Mouse (Mus musculus) kidney, postnatal 36 days (tissue): ENCODE data around the gene Slc24a3.
A peak's percentile ranks its signal among the peaks of the same experiment; 100 is the strongest.

Experiments
- DNase-seq, 2 experiments: peaks; one replicate each; pipeline ENCODE4 v3.0.0; 2021 to 2022; ENCODE audit warnings: mixed read lengths in 2 of 2

The Slc24a3 gene

DNA sequence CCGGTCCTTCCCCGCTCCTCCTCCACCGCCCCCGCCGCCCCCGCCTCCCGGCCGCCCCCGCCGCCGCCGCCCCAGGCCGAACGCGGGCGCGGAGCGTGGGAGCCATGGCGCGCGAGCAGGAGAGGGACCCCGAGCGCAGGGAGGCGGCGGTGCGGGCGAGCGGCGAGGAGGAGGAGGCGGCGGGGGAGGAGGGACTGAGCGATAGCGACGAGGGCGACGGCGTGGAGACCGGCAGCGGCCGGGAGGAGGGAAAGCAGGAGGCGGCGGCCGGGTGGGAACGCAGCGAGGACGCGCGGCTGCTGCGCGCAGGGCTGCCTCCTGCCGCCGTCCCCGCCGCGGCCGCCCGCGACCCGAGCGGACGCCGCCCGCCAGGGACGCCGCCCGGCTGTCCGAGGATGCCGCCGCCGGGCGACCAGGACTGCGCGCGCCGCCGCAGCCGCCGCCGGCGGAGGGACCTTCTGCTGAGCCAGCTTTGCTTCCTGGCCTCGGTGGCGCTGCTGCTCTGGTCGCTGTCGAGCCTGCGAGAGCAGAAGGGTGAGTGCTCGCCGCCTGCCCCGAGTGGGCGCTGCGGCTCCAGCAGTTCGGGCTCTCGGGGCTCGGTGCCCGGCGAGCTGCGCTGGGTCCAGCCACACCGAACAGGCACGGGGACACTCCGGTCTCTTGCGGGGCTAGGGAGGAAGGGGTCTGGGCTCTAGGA, at the start of gene Slc24a3:
TSS of gene Slc24a3 (plus strand) at position 91 of the 697 bp plus-strand sequence.
- peak; percentile 80 to 87 for DNase-seq

DNA sequence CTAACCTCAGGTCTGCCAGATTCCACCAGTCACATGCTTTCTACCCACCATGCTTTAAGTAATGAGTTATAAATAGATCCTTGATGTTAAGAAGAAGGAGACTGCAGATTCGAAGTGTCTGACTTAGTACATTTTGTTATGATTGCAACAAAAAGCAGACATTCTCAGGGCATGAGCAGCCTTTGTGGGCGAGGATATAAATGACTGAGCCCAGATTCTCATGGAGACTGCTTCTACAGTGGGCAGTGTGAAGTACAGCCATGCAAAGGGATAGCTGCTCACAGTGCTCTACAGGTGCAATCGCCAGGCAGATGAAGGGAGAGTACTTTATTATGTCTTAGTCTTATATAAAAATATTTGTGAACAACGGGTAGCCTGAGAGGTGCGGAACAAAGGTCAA, 49.8 kb upstream of the Slc24a3 start:
- DNase-seq: no peak

DNA sequence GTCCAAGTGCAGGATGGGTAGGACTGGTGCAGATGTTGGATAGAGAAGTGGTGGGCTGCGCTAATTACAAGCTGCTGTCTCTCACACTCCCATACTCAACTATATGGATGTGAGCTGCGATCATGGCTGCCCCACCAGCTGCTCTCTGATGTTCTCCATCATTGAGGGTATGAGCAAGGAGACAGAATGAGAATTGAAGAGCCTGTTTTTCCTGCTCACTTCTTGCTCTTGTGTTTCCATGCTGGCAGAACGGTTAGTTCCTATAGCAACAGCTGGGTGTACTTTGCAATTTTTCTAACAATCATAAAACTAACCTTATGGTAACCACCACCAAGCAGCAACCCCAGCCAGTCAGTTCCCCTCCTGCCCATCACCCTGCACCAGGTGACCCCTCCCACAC, 39.8 kb upstream of the Slc24a3 start:
- no peak for DNase-seq

DNA sequence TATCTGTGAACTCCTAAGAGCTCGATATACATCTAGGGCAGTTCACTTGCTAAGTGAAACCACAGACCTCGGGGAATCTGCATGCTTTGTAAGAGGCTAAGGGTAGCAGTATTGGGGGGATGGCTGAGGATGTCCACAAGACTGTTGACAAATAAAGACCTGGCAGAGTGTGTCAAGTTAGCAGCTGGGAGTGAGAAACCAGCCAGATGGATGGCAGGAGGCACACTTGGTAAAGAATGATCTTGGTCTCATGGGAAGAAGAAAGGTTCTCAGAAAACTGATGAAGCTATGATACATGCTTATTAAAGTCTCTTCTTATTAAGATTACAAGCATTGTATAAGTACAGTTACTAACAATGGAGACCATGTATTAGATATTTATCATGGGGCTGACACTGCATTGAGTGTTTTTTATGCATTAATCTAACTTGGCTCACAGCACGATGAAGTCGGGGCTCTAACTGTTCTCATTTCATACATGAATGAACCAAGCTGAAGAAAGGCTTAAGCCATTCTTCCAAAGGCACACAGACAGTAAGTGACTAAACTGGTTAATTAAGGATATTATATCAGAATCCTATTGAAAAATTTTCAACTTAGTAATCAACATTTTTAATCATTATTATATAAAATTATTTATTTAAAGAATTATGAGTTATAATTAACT, 30.8 kb upstream of the Slc24a3 start:
- DNase-seq: no peak

DNA sequence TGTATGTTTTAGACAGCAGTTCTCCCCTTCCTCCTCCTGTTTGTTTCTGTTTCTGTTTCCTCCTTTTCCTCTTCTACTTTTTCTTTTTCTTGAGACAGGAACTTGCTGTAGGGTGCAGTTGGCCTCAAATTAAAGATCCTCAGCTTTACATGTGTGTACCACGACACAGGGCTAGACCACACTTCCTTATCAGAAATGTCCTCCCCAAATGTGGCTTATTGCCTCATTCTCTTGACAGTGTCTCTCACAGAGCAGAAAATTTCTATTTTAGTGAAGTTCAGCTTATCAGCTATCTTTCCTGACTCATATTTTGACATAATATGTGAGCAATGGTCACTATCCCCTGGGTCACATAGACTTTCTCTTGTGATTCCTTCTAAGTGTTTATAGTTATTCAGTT, 17.1 kb upstream of the Slc24a3 start:
- DNase-seq: no peak

GRCm38 (mm10) chr2:145150821-145151220, 16.7 kb upstream of the Slc24a3 start:
- DNase-seq: no peak

- DNase-seq: no peak
Observed at GRCm38 (mm10) chr2:145152281-145152680, 15.3 kb upstream of the Slc24a3 start.

- DNase-seq: peak; percentile 19 to 25
Observed at GRCm38 (mm10) chr2:145158972-145159371, 8.6 kb upstream of the Slc24a3 start.

DNA sequence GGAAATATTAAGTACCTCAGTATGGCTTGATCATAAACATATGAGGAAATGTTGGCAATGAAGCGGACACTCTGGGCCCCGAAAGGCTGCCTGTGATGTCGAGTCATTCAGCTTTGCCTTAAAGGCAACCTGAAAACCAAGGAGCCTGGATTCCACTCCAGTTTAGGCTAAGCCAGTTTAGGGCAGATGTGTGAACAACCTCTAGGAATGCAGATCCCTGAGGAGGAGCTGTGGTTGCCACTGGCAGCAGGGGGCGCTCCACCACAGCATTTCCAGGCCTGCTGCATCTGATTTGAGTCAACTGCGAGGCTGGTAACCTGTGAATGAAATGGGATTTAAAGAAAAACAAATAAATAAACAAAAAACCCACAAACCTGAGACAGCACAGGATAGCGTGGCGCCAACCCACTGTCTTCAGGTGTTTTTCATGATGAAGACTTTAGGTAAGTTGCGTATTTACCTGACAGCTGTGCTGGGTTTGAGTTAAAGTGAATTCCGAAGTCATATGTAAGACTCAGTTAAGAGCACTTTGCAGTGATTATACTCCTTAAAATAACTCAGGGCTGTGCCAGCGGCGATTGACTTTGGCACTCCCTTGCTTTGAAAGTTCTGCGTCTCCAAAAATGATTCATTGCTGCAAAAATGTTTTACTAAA, 6.4 kb upstream of the Slc24a3 start:
- peak; percentile 82 to 95 for DNase-seq

GRCm38 (mm10) chr2:145164086-145164485, 3.5 kb upstream of the Slc24a3 start:
- DNase-seq: no peak

- no peak for DNase-seq
Observed at GRCm38 (mm10) chr2:145164562-145164961, 3.0 kb upstream of the Slc24a3 start.

- no peak for DNase-seq
Observed at GRCm38 (mm10) chr2:145165076-145165475, 2.5 kb upstream of the Slc24a3 start.

- DNase-seq: no peak
Observed at GRCm38 (mm10) chr2:145165854-145166253, 1.7 kb upstream of the Slc24a3 start.

DNA sequence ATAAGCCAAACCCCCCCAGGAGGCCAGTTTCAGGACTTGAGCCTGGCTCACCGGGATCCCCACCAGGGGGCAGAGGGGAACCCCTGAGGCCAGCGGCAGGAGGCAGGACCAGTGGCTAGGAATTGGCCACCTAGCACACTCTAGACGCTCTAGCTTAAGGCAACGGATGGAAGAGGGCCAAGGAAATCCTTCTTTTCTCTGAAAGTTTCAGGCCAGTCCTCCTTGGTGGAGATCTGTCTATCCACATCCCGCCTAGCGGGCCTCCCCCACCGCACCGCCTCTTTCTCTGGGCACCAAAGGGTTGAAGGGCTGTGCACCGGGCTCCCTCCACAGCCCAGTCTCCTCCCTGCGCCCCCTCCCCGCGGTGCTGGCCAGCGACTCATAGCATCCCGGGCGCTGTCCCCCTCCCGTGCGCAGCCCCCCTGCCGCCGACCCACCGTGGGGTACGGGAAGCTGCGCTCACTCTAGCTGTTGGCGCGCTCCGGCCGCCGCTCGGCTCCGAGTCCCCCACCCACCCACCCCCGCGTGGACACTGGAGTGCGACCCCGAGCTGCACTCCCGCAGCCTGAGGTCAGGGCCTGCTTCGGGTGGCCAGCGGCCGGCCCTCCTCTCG, 397 bp upstream of the Slc24a3 start:
- DNase-seq: peak; percentile 59 to 83

DNA sequence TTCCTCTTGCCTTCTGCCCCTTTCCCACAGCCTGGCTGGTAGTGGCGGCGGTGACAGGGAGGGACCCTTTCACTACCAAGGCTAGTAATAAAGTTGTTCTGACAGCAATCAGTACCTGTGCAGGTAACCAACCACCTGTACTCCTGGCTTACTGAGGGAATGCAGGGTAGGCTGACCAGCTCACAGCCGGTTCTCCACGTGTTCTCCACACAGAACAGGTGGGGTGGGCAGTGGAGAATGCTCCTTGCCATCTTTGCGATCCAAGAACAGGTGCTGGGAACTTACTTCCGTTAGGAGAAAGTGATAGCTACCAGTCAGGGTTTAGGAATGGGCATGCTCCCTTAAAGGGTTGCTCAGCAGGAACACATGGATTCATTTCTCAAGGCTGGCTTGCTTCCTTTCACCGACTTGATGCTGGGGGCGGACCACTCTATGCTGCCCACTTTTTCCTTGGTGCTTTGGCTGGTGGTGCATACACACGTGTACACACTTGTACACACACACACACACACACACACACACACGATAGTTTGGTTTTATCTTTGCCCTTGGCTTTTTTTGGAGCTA, 934 bp downstream of the Slc24a3 start:
- peak in 1 of 2 experiments; percentile 8 for DNase-seq

DNA sequence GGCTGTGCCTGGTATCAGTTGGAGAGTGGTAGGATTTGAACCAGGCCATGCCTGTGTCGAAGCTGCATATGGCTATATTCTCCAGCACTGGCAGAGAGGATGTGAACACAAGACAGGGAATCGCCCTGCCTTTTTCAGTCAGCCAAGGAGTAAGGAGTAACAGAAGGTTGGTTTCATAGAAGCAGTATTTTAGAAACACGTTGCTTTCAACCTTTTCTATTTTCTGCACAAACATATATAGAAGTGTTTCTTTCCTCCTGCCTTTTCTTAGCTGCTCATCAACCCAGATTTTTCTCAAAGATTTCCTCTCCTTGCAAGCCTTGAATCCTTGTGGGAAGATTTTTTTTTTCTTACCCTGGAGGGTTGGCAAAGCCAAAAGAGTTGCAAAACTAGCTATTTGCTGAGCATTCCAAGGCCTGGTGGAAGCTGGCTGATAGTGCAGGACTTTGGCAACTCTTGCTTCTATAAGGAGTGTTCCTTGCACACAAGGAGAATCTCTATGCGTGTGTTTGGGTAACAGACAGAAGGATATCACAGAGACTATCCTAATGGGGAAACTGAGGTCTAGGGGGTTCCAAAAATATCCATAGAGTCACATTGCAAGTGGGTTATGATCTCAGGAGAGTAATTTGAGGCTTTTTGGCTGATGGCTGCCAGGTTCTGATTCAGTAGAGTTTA, 5.6 kb downstream of the Slc24a3 start:
- DNase-seq: no peak

- no peak for DNase-seq
Observed at GRCm38 (mm10) chr2:145175036-145175435, 7.5 kb downstream of the Slc24a3 start.

DNA sequence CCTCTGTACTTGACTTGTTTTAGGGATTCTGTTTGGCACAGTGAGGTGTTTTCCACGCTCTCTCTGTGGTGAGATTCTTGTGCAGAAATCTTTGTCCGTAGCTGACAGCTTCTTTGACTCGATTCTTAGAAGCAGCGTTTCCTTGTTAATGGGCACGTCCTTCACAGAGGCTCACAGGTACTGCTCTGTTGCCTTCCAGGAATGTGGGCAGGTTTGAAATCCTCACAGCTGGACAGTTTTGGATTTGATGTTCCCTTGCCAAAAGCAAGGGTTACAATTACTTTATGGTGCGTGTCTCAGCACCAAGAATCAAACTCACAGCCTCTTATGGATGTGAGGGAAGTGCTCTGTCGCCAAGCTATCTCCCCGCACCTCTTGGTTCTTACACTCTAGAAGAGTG, 14.9 kb downstream of the Slc24a3 start:
- DNase-seq: no peak

- no peak for DNase-seq
Observed at GRCm38 (mm10) chr2:145188828-145189227, 21.3 kb downstream of the Slc24a3 start.

DNA sequence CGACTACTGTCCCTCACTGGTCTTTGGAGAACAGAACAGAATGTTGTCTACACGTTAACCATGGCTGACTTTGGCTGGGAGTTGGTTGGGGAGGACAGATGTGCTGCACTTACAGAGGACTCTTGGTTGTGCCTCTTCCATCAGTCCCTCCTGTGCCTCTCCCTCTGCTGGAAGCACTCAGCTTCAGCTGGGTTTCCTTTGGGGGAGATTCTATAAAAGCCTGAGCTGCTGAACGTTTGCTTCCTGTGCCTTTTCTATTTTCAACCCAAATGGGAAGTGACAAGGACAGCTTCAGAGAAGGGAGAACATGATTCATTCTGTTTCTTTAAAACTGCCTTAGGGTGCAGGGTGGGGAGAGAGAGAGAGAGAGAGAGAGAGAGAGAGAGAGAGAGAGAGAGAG, 28.5 kb downstream of the Slc24a3 start:
- DNase-seq: no peak

GRCm38 (mm10) chr2:145196501-145197042, 29.0 kb downstream of the Slc24a3 start:
- DNase-seq: no peak

GRCm38 (mm10) chr2:145197076-145197475, 29.5 kb downstream of the Slc24a3 start:
- DNase-seq: no peak
